Mouse (Mus musculus) forelimb bud, embryonic 11.5 days (tissue): Measurements from ENCODE around the gene Otol1.

ENCODE experiments used
- DNase-seq: peaks from one replicate; pipeline ENCODE4 v3.0.0-alpha.2; 2012; ENCODE audit warnings: low read depth, low spot score

Gene Otol1

DNA sequence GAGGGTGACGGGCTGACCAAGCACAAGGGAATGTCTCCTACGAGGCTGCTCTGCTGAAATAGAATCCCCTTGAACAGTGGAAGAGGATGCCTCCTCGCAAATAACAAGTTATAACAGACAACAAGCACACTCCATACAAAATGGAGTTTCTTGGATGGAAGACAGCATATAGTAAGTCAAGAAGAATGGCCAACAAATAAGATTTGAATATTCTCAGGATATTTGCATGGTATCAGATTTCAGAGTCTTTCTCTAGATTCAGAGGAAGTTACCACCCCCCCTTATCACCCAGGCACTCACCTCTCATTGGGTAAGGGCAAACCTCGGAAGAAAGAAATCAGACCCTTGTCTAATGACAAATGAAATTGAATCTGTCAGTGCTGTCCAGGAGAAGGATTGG, at the start of gene Otol1:
Gene Otol1 (plus strand): TSS at position 301 of the 400 bp plus-strand sequence.
- DNase-seq = no peak

DNA sequence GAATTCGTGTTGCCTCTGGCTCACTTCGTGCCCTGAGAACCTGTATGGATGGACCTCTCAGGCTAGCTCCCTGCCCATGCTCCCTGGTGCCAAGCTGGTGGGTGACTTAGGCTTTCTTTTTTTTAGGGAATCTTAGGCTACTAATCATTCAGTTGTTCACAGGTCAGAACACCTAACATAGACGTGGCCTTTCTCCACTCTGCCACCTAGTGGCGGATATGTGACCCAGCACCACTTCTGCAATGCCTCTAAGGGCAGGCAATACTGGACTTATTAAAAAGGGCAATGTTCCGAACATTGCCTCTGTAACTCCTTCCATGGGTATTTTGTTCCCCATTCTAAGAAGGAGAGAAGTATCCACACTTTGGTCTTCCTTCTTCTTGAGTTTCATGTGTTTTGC, 45.2 kb upstream of the Otol1 start:
- DNase-seq = peak; percentile 51

- peak; percentile 27 for DNase-seq
Measured at GRCm38 (mm10) chr3:69971482-69972097, 35.8 kb upstream of the Otol1 start.

DNA sequence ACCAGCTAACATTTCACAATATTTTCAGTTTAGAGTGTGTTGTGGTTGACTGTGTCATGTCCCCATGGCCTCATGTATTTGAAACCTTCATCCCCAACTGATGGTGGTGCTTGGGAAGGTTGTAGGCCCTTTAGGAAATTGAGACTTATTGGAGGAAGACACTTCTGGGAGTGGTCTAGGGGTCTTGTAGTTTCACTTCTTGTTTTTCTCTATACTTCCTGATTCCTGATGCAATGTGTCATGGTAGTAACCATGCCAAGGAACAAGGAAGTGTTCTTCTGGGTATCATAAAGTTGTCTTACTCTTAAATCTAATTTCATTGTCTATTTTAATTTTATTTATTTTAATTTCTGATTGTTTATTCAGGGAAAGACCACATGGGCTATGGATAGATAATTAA, 29.3 kb upstream of the Otol1 start:
- DNase-seq = no peak

GRCm38 (mm10) chr3:69993806-69994205, 13.6 kb upstream of the Otol1 start:
- no peak for DNase-seq

- DNase-seq = no peak
Measured at GRCm38 (mm10) chr3:70001540-70001939, 5.9 kb upstream of the Otol1 start.

DNA sequence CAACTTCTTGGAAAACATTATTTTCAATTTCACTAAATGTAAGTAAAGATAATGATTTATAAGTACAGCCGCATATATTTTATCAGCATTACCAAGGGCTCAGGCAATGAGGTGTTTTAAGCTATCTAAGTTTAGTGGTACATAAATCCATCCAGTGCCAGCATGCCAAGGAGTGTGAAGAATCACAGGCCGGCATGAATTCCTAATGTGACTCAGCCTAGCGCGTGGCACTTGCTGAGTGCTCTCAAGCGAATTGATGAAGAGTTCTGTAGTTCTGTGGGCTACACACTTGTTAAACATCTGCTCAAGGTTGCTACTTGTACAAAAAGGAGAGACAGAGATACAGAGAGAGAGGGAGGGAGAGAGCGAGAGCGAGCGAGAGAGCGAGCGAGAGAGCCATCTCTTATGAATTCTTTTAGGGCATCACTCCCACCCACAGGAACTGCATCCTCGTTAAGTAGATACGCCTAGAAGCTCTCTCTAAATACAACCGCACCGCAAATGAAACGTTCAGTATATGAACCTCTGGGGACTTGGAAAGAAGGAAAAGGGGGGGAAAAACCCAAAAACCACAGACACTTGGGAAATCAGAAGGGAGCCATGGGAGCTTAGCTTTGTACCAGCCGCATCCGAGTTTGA, 4.2 kb upstream of the Otol1 start:
- no peak for DNase-seq

- peak; percentile 48 for DNase-seq
Measured at GRCm38 (mm10) chr3:70003955-70004354, 3.5 kb upstream of the Otol1 start.

DNA sequence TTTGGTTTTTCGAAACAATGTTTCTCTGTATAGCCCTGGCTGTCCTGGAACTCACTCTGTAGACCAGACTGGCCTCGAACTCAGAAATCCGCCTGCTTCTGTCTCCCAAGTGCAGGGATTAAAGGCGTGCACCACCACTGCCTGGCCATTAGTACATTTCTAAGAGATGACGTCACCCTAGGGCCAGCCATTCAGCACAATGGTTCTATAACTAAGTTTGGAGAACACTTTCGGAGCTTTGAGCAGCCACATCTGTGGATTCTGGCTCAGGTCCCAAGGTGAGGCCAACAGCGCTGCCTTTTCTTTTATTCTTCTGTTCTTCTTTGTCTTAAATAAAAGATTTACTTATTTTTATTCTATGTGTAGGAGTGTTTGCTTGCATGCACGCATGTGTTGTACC, 3.0 kb upstream of the Otol1 start:
- no peak for DNase-seq

DNA sequence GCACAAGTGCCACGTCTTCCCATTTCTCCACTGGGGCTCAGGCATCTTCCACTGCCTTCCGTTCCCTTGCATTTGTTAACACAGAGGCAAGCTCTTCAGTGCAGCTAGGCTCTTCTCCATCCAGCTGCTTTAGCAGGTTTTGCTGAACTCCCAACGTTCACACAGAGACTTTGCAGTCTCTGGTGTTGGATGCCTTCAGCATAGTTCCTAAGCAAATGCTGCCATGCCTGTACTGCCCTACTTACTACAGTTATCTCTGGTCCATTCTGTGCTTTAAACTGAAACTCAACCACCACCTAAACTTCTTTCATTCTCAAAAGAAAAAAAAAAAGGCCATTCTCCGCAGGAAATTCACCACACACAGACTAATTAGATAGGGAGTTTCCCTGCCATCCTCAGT, 5.2 kb downstream of the Otol1 start:
- DNase-seq = no peak

GRCm38 (mm10) chr3:70026605-70027004, 19.2 kb downstream of the Otol1 start:
- DNase-seq = no peak

- DNase-seq = no peak
Measured at GRCm38 (mm10) chr3:70029260-70029659, 21.8 kb downstream of the Otol1 start.

- DNase-seq = peak; percentile 8
Measured at GRCm38 (mm10) chr3:70035593-70035992, 28.2 kb downstream of the Otol1 start.
